Mouse (Mus musculus): ENCODE data around the gene Sumo1.

Gene Sumo1

DNA sequence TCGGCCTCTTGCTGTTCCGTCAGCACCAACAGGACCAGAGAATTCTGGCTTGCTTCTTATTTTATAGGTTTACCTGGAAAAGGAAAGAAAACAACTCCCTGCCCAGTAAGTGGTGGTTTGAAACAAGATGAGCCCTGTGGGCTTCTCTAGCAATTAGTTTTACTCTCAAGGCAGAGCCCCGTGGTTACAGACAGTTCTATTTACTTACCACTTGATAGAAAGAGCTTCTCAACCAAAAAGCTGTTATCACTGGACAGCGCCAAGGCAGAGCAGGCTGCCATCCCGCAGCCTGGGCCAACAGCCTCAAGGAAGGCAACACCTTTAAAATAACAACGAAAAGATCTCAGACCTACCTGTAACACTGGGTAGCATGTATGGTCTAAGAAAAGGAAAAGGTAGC is 128.4 kb downstream of the Sumo1 start:
- DNase-seq, result no peak

DNA sequence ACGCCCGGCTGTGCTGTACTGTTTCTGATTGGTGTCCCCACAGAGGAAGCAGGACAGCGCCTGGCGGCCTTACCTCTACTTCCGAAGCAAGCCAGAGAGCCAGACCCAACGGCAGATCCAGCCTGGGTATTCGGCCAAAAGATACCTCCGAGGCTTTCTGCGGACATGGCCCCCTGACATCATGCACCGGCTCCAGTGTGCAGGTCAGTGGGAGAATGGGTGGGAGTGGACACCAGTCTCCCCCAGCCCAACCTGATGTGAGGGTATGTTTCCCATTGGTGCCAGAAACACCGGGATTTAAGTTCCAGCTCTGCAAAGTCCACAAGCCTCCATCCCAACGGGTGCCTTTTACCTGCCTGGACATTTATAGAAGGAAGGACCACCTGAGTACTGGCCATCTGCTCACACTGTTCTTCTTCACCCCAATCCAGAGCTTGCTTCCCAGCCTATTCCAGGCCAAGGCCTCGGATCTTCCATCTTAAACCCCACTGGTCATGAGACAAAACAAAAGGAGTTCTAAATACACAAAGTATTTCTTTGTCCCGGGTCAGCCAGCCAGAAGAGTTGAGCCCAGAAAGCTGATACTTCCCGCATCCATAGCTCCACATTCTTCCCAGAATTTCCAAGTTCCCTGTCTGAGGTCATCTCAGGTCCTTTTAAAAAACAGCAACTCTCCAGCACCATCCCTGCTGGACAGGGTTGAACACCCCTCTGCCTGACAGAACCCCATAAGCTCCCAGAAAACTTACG is 129.2 kb downstream of the Sumo1 start:
- DNase-seq, result no peak

DNA sequence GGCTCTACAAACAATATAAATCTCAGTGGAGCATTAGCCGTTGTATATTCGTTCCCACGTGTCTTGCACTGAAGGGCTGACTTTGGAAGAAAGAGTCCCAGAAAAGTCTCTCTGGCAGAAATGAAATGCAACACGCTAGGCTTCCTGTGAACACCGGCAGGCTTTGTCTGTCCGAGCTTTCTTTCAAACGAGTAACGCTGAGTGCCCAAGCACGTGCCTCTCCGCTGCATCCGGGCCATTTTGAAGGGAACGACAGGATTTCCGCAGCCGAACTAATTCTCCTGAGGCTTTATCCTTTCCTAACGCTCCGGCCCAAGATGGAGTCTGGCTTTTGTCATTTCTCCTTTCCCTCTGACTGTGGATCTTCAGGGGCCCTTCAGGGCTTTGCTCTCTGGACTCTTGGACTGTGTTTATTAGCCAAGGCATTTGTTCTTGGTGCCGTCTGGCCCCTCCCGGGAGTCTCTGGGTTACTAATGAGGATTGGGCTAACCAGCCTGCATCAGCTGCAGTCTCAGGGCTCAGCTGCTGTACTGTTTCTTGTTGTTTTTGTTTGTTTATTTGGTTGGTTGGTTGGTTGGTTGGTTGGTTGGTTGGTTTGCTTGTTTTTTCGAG is 130.0 kb downstream of the Sumo1 start:
- no peak for DNase-seq

DNA sequence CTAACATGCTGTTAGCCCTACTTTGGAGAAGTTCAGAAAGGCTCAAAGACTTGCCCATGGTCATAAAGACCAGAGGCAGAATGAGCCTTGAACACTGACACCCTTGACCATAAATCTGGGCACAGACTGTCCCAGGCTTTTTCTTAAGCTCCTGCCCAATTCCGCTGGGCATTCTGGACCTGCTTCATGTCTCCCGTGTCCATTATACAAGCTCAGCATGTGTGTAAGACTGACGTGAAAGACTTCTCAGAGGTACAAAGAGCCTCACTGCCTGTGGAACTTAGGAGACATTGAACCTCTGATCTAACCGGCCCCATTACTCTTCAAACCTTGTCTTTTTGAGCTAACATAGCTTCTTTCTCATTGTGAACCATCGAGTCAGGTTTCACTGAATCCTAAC is 132.3 kb downstream of the Sumo1 start:
- no peak for DNase-seq

Data from right cerebral cortex, postnatal 25 days (tissue).